Mouse (Mus musculus) spleen, adult 18-20 months (tissue): ENCODE measurements around the gene Tut1.

Experiments used
- DNase-seq, 2 experiments: peaks; one replicate each; pipeline ENCODE4 v3.0.0; 2022; ENCODE audit warnings: mixed read lengths in 2 of 2

Tut1 gene

GRCm38 (mm10) chr19:8953135-8954039 is at the start of gene Tut1:
Gene Tut1, plus strand, starts transcription at chr19:8953847.
- peak; percentile 71 to 83 for DNase-seq

DNA sequence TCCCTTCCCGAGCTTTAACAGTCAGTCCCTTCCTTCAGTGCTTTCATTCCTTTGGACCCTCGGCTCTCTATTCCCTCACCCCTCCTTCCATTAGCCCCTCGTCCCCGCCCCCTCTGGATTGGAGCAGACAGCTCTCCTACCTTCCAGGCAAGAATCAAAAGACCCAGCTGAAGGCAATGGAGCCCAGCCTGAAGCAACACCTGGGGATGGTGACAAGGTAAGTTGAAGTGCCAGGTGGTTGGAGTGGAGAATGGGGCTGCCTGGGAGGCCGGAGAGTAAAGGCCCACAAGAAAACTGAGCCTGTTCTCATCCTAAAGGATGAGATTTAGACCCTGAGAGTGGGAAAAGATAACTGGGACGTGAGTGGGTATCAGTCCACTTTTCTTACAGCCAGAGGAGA is 45.1 kb upstream of the Tut1 start:
- no peak for DNase-seq

DNA sequence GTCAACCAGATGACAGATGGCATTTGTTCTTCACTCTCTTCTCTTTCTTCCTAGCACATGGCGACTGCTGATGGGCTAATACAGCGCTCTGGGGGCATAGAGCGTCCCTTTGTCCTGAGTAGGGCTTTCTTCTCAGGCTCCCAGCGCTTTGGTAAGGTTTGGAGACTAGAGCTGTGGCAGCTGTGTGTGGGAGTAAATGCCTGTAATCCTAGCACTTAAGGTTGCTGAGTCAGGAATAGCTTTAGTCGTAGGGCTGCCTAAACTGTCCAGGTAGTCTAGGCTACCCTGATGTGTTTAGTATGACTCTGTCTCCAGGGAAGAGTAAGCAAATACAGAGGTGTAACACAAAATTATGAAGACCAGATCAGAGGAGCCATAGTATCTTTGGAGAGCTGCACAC is 41.8 kb upstream of the Tut1 start:
- DNase-seq: no peak

DNA sequence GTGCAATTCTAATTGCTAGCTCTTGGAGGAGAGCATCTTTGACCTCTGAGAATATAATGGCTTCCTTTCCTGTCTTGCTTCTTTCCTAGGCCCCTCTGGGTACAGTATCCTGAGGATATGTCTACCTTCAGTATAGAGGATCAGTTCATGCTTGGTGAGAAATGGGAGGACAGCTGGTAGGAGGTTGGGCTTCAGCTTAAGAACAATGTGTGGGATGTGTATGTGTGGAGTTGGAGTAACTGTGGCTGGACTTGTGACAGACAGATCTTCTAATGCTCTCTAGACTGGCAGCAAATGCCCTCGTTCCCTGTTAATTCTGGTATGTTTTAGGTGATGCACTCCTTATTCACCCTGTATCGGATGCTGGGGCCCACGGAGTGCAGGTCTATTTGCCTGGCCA is 39.4 kb upstream of the Tut1 start:
- no peak for DNase-seq

DNA sequence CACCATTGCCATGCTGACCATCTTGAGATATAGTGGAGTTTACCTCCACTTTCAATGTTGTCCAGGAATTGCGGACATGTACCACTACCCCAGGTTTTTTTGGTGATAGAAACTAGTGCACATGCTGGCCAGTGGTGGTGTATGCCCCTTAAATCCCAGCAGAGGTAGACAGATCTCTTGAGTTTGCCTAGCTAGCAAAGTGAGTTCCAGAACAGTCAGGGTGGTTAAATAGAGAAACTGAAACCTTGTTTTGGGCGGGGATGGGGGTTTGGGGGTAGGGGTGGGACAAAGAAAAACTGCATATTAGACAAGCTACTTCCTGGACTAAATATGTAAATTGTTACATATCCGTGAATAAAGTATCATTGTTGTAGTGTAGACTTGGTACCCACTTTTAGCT is 34.6 kb upstream of the Tut1 start:
- DNase-seq: no peak

GRCm38 (mm10) chr19:8919684-8920072 is 34.0 kb upstream of the Tut1 start:
- DNase-seq: no peak

DNA sequence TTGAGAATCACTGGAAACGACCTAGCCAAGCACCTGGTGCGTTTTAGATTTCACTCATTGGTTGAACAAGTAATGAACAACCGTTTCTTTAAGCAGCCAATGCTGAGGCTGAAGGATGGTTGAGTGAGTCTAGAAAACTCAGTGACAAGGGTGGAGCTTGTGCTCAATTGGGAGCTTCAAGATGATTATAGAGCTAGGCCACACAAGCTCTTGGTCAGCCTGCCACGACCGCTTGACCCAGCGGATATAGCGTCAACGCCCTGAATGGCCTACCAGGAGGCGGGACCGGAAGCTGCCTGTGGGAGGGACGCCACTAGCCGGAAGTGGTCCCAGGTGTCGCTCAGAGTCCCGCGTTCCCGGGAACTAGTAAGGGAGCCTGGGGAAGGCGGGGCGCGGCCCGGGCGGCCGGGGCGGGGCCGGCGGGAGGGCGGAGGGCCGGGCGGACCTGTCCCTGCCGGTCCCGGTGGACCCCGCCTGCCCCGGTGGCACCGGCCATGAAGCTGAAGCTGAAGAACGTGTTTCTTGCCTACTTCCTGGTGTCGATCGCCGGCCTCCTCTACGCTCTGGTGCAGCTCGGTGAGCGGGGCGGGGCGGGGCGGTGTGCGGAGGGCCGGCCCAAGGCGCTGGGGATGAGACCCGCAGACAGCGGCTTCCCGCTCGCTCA is 33.4 kb upstream of the Tut1 start, which contains the start of gene B3gat3:
TSS of gene B3gat3 (plus strand) at position 302 of the 664 bp plus-strand sequence.
- peak; percentile 82 to 86 for DNase-seq

GRCm38 (mm10) chr19:8920836-8921291 is 32.8 kb upstream of the Tut1 start:
- no peak for DNase-seq

GRCm38 (mm10) chr19:8921741-8922140 is 31.9 kb upstream of the Tut1 start:
- no peak for DNase-seq

- peak in 1 of 2 experiments; percentile 42 for DNase-seq
Observed at GRCm38 (mm10) chr19:8926766-8927165, 26.9 kb upstream of the Tut1 start.

DNA sequence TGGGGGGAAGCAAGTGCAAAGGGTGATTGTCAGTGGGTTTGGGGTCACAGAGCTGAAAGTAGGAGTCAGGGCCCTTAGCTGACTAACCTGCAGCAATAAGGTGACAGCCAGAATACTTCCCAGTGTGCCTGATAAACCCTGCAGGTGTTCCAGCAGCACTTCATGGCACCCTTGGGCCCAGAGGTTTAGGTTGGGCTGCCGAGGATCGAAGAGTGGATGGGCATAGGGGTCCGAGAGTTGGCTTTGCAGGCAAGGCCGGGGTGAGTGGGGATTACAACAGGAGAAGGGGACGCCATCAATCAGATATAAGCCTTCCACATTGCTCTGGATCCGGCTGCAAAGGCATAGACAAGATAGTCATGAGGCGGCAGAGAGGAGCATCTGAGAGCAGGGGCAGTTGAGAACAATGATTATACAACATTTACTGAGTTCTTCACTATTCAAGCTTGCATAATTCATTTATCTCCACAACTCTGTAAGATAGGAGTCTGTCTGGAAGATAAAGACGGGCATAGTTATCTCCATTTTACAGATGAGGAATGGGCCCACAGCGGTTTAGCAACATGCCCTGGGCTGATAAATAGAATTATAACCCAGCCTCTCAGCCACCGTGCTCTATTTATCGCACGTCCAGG is 25.6 kb upstream of the Tut1 start:
- no peak for DNase-seq

DNA sequence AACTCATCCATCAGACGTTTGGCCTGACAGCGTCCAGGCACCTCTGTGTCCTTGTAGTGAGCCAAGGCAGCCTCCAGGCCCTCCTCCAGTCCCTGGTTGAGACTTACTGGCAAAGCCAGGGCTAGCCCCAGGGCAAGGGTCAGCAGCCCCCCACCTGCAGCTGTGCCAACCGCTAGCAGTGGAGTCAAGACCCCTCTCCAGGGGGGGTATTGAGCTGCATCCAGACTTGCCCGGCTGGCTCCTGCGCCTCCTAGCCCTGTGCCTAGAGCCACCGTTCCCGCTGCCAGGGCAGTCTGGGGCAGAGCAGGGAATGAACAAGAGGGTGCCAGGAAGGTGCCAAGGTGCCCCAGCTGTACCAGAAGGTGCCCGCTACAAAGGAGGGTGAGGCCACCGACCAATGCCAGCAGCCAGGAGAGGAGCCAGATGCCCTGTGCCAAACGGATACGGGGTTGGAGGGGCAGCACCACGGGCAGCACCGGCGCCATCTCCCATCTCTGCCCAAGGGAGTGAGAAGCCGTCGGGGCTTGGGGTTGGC is 24.9 kb upstream of the Tut1 start:
- DNase-seq: no peak

GRCm38 (mm10) chr19:8929224-8930088 is 24.2 kb upstream of the Tut1 start, which contains the start of the genes Rom1 and Eml3:
Gene Rom1, minus strand, starts transcription at chr19:8929356.
Gene Eml3, plus strand, starts transcription at chr19:8929552.
- peak; percentile 83 to 89 for DNase-seq

DNA sequence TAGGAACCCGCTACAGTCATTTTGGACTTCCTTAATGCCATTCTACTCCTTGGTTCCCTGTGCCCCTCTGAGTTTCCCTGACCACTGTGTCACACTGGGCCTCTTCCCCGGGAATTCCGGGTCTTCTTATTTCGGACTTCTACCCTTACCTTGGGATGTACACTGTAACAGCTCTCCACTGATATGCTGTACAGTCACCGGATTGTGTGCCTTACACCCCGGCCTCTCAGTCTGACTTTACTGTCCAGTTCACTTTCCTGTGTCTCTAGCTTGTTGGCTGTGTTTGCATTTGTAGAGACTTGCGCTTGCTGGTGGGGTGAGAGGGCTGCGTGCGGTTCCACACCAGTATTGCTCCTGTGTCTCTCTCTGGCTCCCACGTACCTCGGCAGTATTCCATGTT is 23.5 kb upstream of the Tut1 start:
- DNase-seq: no peak

- DNase-seq: no peak
Observed at GRCm38 (mm10) chr19:8930771-8931170, 22.9 kb upstream of the Tut1 start.

GRCm38 (mm10) chr19:8936736-8937135 is 16.9 kb upstream of the Tut1 start:
- DNase-seq: no peak

DNA sequence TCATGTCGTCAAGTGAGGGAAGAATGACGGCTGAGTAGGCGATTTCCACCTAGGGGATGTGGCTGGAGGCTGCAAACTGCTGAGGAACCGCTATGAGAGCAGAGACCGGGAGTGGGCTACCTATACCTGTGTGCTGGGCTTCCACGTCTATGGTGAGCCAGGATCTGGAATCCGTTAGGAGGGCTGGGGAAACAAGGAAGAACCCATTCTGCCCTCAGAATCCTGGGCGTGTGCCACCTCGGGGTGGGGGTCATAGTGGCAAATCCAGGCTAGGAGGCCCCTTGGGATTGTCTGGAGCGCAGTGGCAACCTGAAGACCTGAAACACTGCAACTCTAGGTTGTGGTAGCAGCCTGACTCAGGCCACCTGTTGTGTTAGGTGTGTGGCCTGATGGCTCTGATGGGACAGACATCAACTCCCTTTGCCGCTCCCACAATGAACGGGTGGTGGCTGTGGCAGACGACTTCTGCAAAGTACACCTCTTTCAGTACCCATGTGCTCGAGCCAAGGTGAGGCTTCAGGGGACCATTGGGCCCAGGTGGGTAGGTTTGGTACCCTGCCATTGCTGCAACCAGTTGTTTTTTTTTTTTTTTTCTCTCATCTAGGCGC is 13.0 kb upstream of the Tut1 start:
- no peak for DNase-seq

- DNase-seq: no peak
Observed at GRCm38 (mm10) chr19:8941136-8941514, 12.5 kb upstream of the Tut1 start.

GRCm38 (mm10) chr19:8941515-8942217 is 12.0 kb upstream of the Tut1 start, which contains the start of gene Mta2:
Gene Mta2, plus strand, starts transcription at chr19:8941875.
- DNase-seq: peak; percentile 95 to 96

GRCm38 (mm10) chr19:8942276-8942964 is 11.2 kb upstream of the Tut1 start:
- no peak for DNase-seq
